Mouse (Mus musculus) CH12.LX (cell line): ENCODE data around the gene Plscr1. TPM values are rescaled to one million over a fixed set of nuclear protein-coding genes. Genes with fewer than 3 reads are reported as not detected.

Experiments used
- DNase-seq: peaks from one replicate; pipeline ENCODE4 v3.0.0-alpha.2; 2013; ENCODE audit errors: extremely low read depth
- H3K27ac ChIP-seq: 2 replicates; pipeline ENCODE4 v1.5.1; 2012; ENCODE audit warnings: low read depth, mild to moderate bottlenecking, control low read depth, moderate library complexity; ENCODE audit not compliant: insufficient read depth
- H3K27me3 ChIP-seq: replicated peaks from 2 replicates; pipeline ENCODE3; 2012; ENCODE audit warnings: inconsistent platforms
- H3K36me3 ChIP-seq, 2 experiments: replicated peaks in 1 of 2; 2 replicates each; pipeline versions ENCODE3 to v1.6.1; 2012; ENCODE audit warnings: inconsistent platforms in 1 of 2, low read length in 1 of 2, mild to moderate bottlenecking in 1 of 2, mixed read lengths in 1 of 2, moderate library complexity in 1 of 2; ENCODE audit not compliant: control insufficient read depth in 1 of 2, insufficient read depth in 1 of 2
- H3K4me1 ChIP-seq, 2 experiments: 2 replicates each; pipeline ENCODE4 v1.6.1; 2012; ENCODE audit warnings: inconsistent platforms in 1 of 2, moderate library complexity in 1 of 2; ENCODE audit not compliant: insufficient read depth in 2 of 2, control insufficient read depth in 1 of 2
- H3K4me2 ChIP-seq: 2 replicates; pipeline ENCODE4 v1.6.1; 2012; ENCODE audit warnings: low read depth, mild to moderate bottlenecking, control low read depth; ENCODE audit not compliant: poor library complexity, insufficient read depth, severe bottlenecking
- H3K4me3 ChIP-seq, 3 experiments: fragments of 150-350 bp in 1 of 3; sonication (generic) in 1 of 3; replicated peaks in 1 of 3; 2 replicates each; pipeline versions ENCODE3 to v1.5.1; 2011 to 2012; ENCODE audit warnings: low read depth in 2 of 3, low read length in 2 of 3, mild to moderate bottlenecking in 2 of 3, moderate library complexity in 2 of 3, control low read depth in 1 of 3, improper control_type of control experiment in 1 of 3, inconsistent platforms in 1 of 3, mixed read lengths in 1 of 3; ENCODE audit not compliant: poor library complexity in 1 of 3
- H3K79me2 ChIP-seq: replicated peaks from 2 replicates; pipeline ENCODE4 v1.6.1; 2012; ENCODE audit warnings: mild to moderate bottlenecking, moderate library complexity; ENCODE audit not compliant: control insufficient read depth, poor library complexity, insufficient read depth, severe bottlenecking; ENCODE audit errors: extremely low read depth
- H3K9ac ChIP-seq: 2 replicates; pipeline ENCODE4 v1.6.1; 2012; ENCODE audit warnings: low read depth, mild to moderate bottlenecking, control low read depth, moderate library complexity; ENCODE audit not compliant: insufficient read depth
- H3K9me3 ChIP-seq: replicated peaks from 2 replicates; pipeline ENCODE3; 2012; ENCODE audit warnings: low read length, inconsistent platforms, mixed read lengths
- BHLHE40 ChIP-seq: IDR thresholded peaks from 2 replicates; pipeline ENCODE4 v1.6.1; 2011; ENCODE audit warnings: mild to moderate bottlenecking, low read depth, low read length, improper control_type of control experiment
- CHD1 ChIP-seq: IDR thresholded peaks from 2 replicates; pipeline ENCODE4 v1.6.1; 2012; ENCODE audit warnings: low read depth, low read length, improper control_type of control experiment, inconsistent platforms
- CHD2 ChIP-seq: IDR thresholded peaks from 2 replicates; pipeline ENCODE4 v1.6.1; 2011; ENCODE audit warnings: low read length, improper control_type of control experiment
- CTCF ChIP-seq, 2 experiments: IDR thresholded peaks in 1 of 2; conservative IDR thresholded peaks in 1 of 2; 2 replicates each; pipeline ENCODE4 v1.5.1; 2011 to 2012; ENCODE audit warnings: low read depth in 2 of 2, low read length in 2 of 2, improper control_type of control experiment in 1 of 2, inconsistent platforms in 1 of 2, mild to moderate bottlenecking in 1 of 2, moderate library complexity in 1 of 2
- E2F4 ChIP-seq: IDR thresholded peaks from 2 replicates; pipeline ENCODE4 v1.6.1; 2011; ENCODE audit warnings: low read depth, low read length, improper control_type of control experiment; ENCODE audit not compliant: insufficient replicate concordance
- ELF1 ChIP-seq: IDR thresholded peaks from 2 replicates; pipeline ENCODE4 v1.6.1; 2014; ENCODE audit warnings: low read depth, mild to moderate bottlenecking, inconsistent platforms, low read length, improper control_type of control experiment
- EP300 ChIP-seq: IDR thresholded peaks from 2 replicates; pipeline ENCODE4 v1.6.1; 2011; ENCODE audit warnings: low read length, improper control_type of control experiment
- ETS1 ChIP-seq: conservative IDR thresholded peaks from 2 replicates; pipeline ENCODE4 v1.6.1; 2012; ENCODE audit warnings: low read depth, mild to moderate bottlenecking, inconsistent platforms, low read length, improper control_type of control experiment, moderate library complexity
- GABPA ChIP-seq: IDR thresholded peaks from 2 replicates; pipeline ENCODE4 v1.6.1; 2012; ENCODE audit warnings: low read depth, low read length, improper control_type of control experiment, inconsistent platforms; ENCODE audit not compliant: insufficient replicate concordance
- HCFC1 ChIP-seq: IDR thresholded peaks from 2 replicates; pipeline ENCODE4 v1.6.1; 2012; ENCODE audit warnings: low read depth, mild to moderate bottlenecking, inconsistent platforms, low read length, improper control_type of control experiment
- IRF4 ChIP-seq: IDR thresholded peaks from 2 replicates; pipeline ENCODE4 v1.6.1; 2014; ENCODE audit warnings: low read depth, mild to moderate bottlenecking, inconsistent platforms, low read length, improper control_type of control experiment
- JUN ChIP-seq: IDR thresholded peaks from 2 replicates; pipeline ENCODE4 v1.6.1; 2011; ENCODE audit warnings: low read depth, mild to moderate bottlenecking, low read length, improper control_type of control experiment, moderate library complexity; ENCODE audit not compliant: insufficient read depth
- JUND ChIP-seq: conservative IDR thresholded peaks from 2 replicates; pipeline ENCODE4 v1.6.1; 2011; ENCODE audit warnings: low read depth, low read length, improper control_type of control experiment
- KAT2A ChIP-seq: IDR thresholded peaks from 2 replicates; pipeline ENCODE4 v1.6.1; 2012; ENCODE audit warnings: low read length, improper control_type of control experiment, inconsistent platforms; ENCODE audit not compliant: insufficient replicate concordance
- MAFK ChIP-seq: IDR thresholded peaks from 2 replicates; pipeline ENCODE4 v1.6.1; 2011; ENCODE audit warnings: low read length, improper control_type of control experiment; ENCODE audit not compliant: insufficient replicate concordance
- MAX ChIP-seq: IDR thresholded peaks from 2 replicates; pipeline ENCODE4 v1.6.1; 2011; ENCODE audit warnings: low read length, improper control_type of control experiment
- MAZ ChIP-seq: IDR thresholded peaks from 2 replicates; pipeline ENCODE4 v1.6.1; 2012; ENCODE audit warnings: low read depth, mild to moderate bottlenecking, inconsistent platforms, low read length, improper control_type of control experiment, moderate library complexity
- MEF2A ChIP-seq: IDR thresholded peaks from 2 replicates; pipeline ENCODE4 v1.6.1; 2014; ENCODE audit warnings: low read depth, mild to moderate bottlenecking, inconsistent platforms, low read length, improper control_type of control experiment, borderline replicate concordance
- MXI1 ChIP-seq: IDR thresholded peaks from 2 replicates; pipeline ENCODE4 v1.6.1; 2011; ENCODE audit warnings: mild to moderate bottlenecking, low read depth, low read length, improper control_type of control experiment
- MYC ChIP-seq: IDR thresholded peaks from 2 replicates; pipeline ENCODE4 v1.6.1; 2011; ENCODE audit warnings: low read depth, mild to moderate bottlenecking, improper control_type of control experiment, low read length
- NELFE ChIP-seq: IDR thresholded peaks from 2 replicates; pipeline ENCODE4 v1.6.1; 2011; ENCODE audit warnings: low read depth, low read length, improper control_type of control experiment
- NRF1 ChIP-seq: IDR thresholded peaks from 2 replicates; pipeline ENCODE4 v1.6.1; 2014; ENCODE audit warnings: low read depth, mild to moderate bottlenecking, inconsistent platforms, low read length, improper control_type of control experiment, moderate library complexity
- PAX5 ChIP-seq: IDR thresholded peaks from 2 replicates; pipeline ENCODE4 v1.6.1; 2012; ENCODE audit warnings: low read length, inconsistent platforms, mixed read lengths
- POLR2A ChIP-seq: IDR thresholded peaks from 2 replicates; pipeline ENCODE4 v1.6.1; 2011; ENCODE audit warnings: low read depth, mild to moderate bottlenecking, improper control_type of control experiment, low read length
- POLR2AphosphoS2 ChIP-seq: IDR thresholded peaks from 2 replicates; pipeline ENCODE4 v1.6.1; 2011; ENCODE audit warnings: low read depth, low read length, improper control_type of control experiment
- RAD21 ChIP-seq: IDR thresholded peaks from 2 replicates; pipeline ENCODE4 v1.6.1; 2011; ENCODE audit warnings: low read depth, mild to moderate bottlenecking, low read length, improper control_type of control experiment, moderate library complexity
- RCOR1 ChIP-seq: conservative IDR thresholded peaks from 2 replicates; pipeline ENCODE4 v1.6.1; 2012; ENCODE audit warnings: low read depth, mild to moderate bottlenecking, inconsistent platforms, low read length, improper control_type of control experiment
- SIN3A ChIP-seq: IDR thresholded peaks from 2 replicates; pipeline ENCODE4 v1.6.1; 2012; ENCODE audit warnings: low read length, improper control_type of control experiment, inconsistent platforms
- SMC3 ChIP-seq: IDR thresholded peaks from 2 replicates; pipeline ENCODE4 v1.6.1; 2011; ENCODE audit warnings: low read depth, low read length, improper control_type of control experiment
- TBP ChIP-seq: conservative IDR thresholded peaks from 2 replicates; pipeline ENCODE4 v1.6.1; 2011; ENCODE audit warnings: low read depth, low read length, improper control_type of control experiment
- TCF12 ChIP-seq: IDR thresholded peaks from 2 replicates; pipeline ENCODE4 v1.6.1; 2014; ENCODE audit warnings: low read depth, mild to moderate bottlenecking, inconsistent platforms, low read length, improper control_type of control experiment
- UBTF ChIP-seq: IDR thresholded peaks from 2 replicates; pipeline ENCODE4 v1.6.1; 2012; ENCODE audit warnings: low read depth, mild to moderate bottlenecking, inconsistent platforms, low read length, improper control_type of control experiment, moderate library complexity
- USF1 ChIP-seq: IDR thresholded peaks from 2 replicates; pipeline ENCODE4 v1.6.1; 2014; ENCODE audit warnings: low read depth, mild to moderate bottlenecking, inconsistent platforms, low read length, improper control_type of control experiment
- USF2 ChIP-seq: conservative IDR thresholded peaks from 2 replicates; pipeline ENCODE4 v1.6.1; 2011; ENCODE audit warnings: low read depth, low read length, improper control_type of control experiment
- ZC3H11A ChIP-seq: IDR thresholded peaks from 2 replicates; pipeline ENCODE4 v1.6.1; 2012; ENCODE audit warnings: low read depth, mild to moderate bottlenecking, inconsistent platforms, low read length, improper control_type of control experiment
- ZKSCAN1 ChIP-seq: IDR thresholded peaks from 2 replicates; pipeline ENCODE4 v1.6.1; 2012; ENCODE audit warnings: low read depth, inconsistent platforms, low read length, improper control_type of control experiment, borderline replicate concordance
- ZMIZ1 ChIP-seq: IDR thresholded peaks from 2 replicates; pipeline ENCODE4 v1.6.1; 2012; ENCODE audit warnings: low read depth, mild to moderate bottlenecking, inconsistent platforms, low read length, improper control_type of control experiment
- ZNF384 ChIP-seq: IDR thresholded peaks from 2 replicates; pipeline ENCODE4 v1.6.1; 2012; ENCODE audit warnings: low read depth, low read length, improper control_type of control experiment, inconsistent platforms
- dilution Hi-C: fragments of 300-500 bp; cut with MboI; formaldehyde crosslinking; loops from 2 replicates; pipeline ENCODE4 v1.14.3; 2020; ENCODE audit warnings: low sequenced_read_pairs; ENCODE audit not compliant: extremely low pct_unique_long_range_greater_than_20kb, extremely low pct_ligation_motif_present
- in situ Hi-C: fragments of 300-500 bp; cut with MboI; formaldehyde crosslinking; loops from 3 replicates; pipeline ENCODE4 v1.14.3; 2019; ENCODE audit warnings: low sequenced_read_pairs, low pct_ligation_motif_present, low pct_unique_long_range_greater_than_20kb, mixed read lengths
- polyA plus RNA-seq: library from polyadenylated mRNA; unstranded; fragments of >175 nt; gene quantifications from 2 replicates; pipeline ENCODE4 v1.2.1, GENCODE M21; 2012; ENCODE audit warnings: low read depth; ENCODE audit not compliant: insufficient read length
- total RNA-seq, 2 experiments: library from RNA; depleted of rRNA; stranded (reverse); fragments of 300-350 nt in 1 of 2; fragments of >200 nt in 1 of 2; gene quantifications; 2 replicates each; pipeline ENCODE4 v1.2.3; 2012 to 2014

The Plscr1 gene
- total and polyA plus RNA-seq, 3 experiments, result 194 to 489 (median 403) TPM

DNA sequence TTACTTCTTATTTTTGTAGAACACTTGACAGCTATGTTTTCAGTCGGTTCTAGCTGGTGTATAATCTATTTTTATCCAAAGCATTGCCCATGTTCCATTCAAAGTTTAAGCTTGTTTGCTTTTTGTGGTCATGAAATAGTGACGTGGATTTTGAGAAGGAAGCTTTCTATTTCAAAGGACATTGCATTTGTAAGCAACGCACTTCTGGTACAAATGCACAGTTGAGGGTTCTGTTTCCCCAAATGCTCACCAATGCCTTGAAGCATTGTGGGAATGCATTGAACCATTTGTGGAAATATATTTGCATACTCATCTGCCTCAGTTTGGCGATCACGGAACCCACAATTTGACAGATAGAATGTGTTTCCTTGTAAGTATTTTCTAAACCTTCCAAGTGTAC lies 3.2 kb downstream of the Plscr1 start:
- H3K27ac ChIP-seq, result peak overlapping the region; percentile 96
- in situ Hi-C loops (no loop called here), dilution Hi-C loops (no loop called here)
- H3K9ac ChIP-seq, result peak overlapping the region; percentile 100
- H3K79me2 ChIP-seq, result peaks cover 55% of the 10 kb centered on the region
- H3K4me2 ChIP-seq, result peak overlapping the region; percentile 84; the same call in 1 of the 2 replicates
- peak; percentile 63 for DNase-seq
- H3K27me3 ChIP-seq, result no peaks in the 10 kb centered on the region
- peaks cover 0 to 28% of the 10 kb centered on the region in 2 experiments; a peak in 2 of 4 replicates for H3K4me1 ChIP-seq
- H3K9me3 ChIP-seq, result no peaks in the 10 kb centered on the region
- H3K36me3 ChIP-seq, result peaks cover 12 to 27% of the 10 kb centered on the region in 2 experiments
- peak overlapping the region; percentile 64 to 91 (median 84) for H3K4me3 ChIP-seq
- no peak for TF ChIP-seq CHD2
- no peak for TF ChIP-seq GABPA
- no peak for TF ChIP-seq JUN
- no peak for TF ChIP-seq HCFC1
- TF ChIP-seq TBP, result peak; percentile 81
- no peak for TF ChIP-seq KAT2A
- 0 out of 2 replicates have a peak, but pooled peaks have one; percentile 52 for TF ChIP-seq ZMIZ1
- TF ChIP-seq MAFK, result no peak
- peak; percentile 53; the same call in 1 of the 2 replicates for TF ChIP-seq POLR2A
- TF ChIP-seq EP300, result peak; percentile 57; the same call in 1 of the 2 replicates
- TF ChIP-seq SMC3, result no peak
- no peak for TF ChIP-seq UBTF
- no peak for TF ChIP-seq MAZ
- TF ChIP-seq MAX, result no peak
- no peak for TF ChIP-seq CTCF (conservative IDR thresholded peaks at IDR 0.05 in 1 of 2, IDR thresholded peaks at IDR 0.05 in 1 of 2; ENCODE audit: low read depth in 2 of 2, low read length in 2 of 2)
- no peak for TF ChIP-seq MXI1
- TF ChIP-seq USF2, result no peak
- no peak for TF ChIP-seq MYC
- peak; percentile 63; the same call in 1 of the 2 replicates for TF ChIP-seq TCF12
- no peak for TF ChIP-seq RAD21
- TF ChIP-seq CHD1, result peak; percentile 93; the same call in 1 of the 2 replicates
- TF ChIP-seq PAX5, result no peak
- TF ChIP-seq E2F4, result no peak
- peak; percentile 34 for TF ChIP-seq ELF1
- no peak for TF ChIP-seq NRF1
- TF ChIP-seq MEF2A, result peak; percentile 82
- no peak for TF ChIP-seq ZKSCAN1
- TF ChIP-seq RCOR1, result no peak
- TF ChIP-seq ZC3H11A, result no peak
- TF ChIP-seq JUND, result no peak
- TF ChIP-seq BHLHE40, result peak; percentile 64; the same call in 1 of the 2 replicates
- TF ChIP-seq ETS1, result peak; percentile 83
- peak; percentile 80; the same call in 1 of the 2 replicates for TF ChIP-seq SIN3A
- no peak; the same call in 1 of the 2 replicates for TF ChIP-seq NELFE
- TF ChIP-seq POLR2AphosphoS2, result no peak
- TF ChIP-seq IRF4, result peak; percentile 56; the same call in 1 of the 2 replicates
- no peak for TF ChIP-seq USF1
- TF ChIP-seq ZNF384, result no peak
